Mouse (Mus musculus): ENCODE data around the gene Adra2a. TPM values are rescaled to one million over a fixed set of nuclear protein-coding genes. Genes with fewer than 3 reads are reported as not detected.

Gene Adra2a
- total and polyA plus RNA-seq, 2 experiments from 2014 or later = 4.2 to 34.4 TPM

- Histone ChIP-seq H3K4me2 (ENCODE audit: low read depth, low read length) (no peak overlapping the region), H3K27ac (no peak overlapping the region), H3K9me3 (ENCODE audit: low read length) (no peaks in the 10 kb centered on the region), H3K36me3 (ENCODE audit: insufficient read depth, low read length) (no peaks in the 10 kb centered on the region), H3K27me3 (ENCODE audit: insufficient read depth, low read length) (no peaks in the 10 kb centered on the region), H3K4me3 (ENCODE audit: low read length) (no peak overlapping the region), H3K4me1 (ENCODE audit: insufficient read depth, low read length) (no peaks in the 10 kb centered on the region), H3K9ac (replicated peaks; ENCODE audit: low read length) (no peak overlapping the region)
- TF ChIP-seq CTCF (IDR thresholded peaks at IDR 0.05; ENCODE audit: low read depth) = no peak
- DNase-seq (ENCODE audit: low spot score) (no peak), ATAC-seq (no peak)
- 58% methylated on average over 4 of the region's 4 CpGs for WGBS
These were observed 3.5 kb upstream of the Adra2a start for GRCm38 (mm10) chr19:54040356-54041028.

GRCm38 (mm10) chr19:54041029-54041367 lies 3.0 kb upstream of the Adra2a start:
- ATAC-seq (no peak), DNase-seq (ENCODE audit: low spot score) (peak; percentile 19)
- Histone ChIP-seq H3K27me3 (ENCODE audit: insufficient read depth, low read length) (peaks cover 3% of the 10 kb centered on the region; the same call in 1 of the 2 replicates), H3K27ac (no peak overlapping the region), H3K36me3 (ENCODE audit: insufficient read depth, low read length) (no peaks in the 10 kb centered on the region), H3K9me3 (ENCODE audit: low read length) (no peaks in the 10 kb centered on the region), H3K4me2 (ENCODE audit: low read depth, low read length) (no peak overlapping the region), H3K9ac (replicated peaks; ENCODE audit: low read length) (no peak overlapping the region), H3K4me3 (ENCODE audit: low read length) (no peak overlapping the region), H3K4me1 (ENCODE audit: insufficient read depth, low read length) (0 out of 2 replicates have a peak, but pooled peaks cover 2% of the 10 kb centered on the region)
- WGBS = 38% methylated on average over 5 of the region's 5 CpGs
- no peak for TF ChIP-seq CTCF (IDR thresholded peaks at IDR 0.05; ENCODE audit: low read depth)

- Histone ChIP-seq H3K9me3 (ENCODE audit: low read length) (no peaks in the 10 kb centered on the region), H3K27me3 (ENCODE audit: insufficient read depth, low read length) (peaks cover 6% of the 10 kb centered on the region; the same call in 1 of the 2 replicates), H3K4me3 (ENCODE audit: low read length) (peak overlapping the region; percentile 64), H3K36me3 (ENCODE audit: insufficient read depth, low read length) (no peaks in the 10 kb centered on the region), H3K9ac (replicated peaks; ENCODE audit: low read length) (peak overlapping the region; percentile 60), H3K4me1 (ENCODE audit: insufficient read depth, low read length) (0 out of 2 replicates have a peak, but pooled peaks cover 6% of the 10 kb centered on the region), H3K27ac (peak overlapping the region; percentile 67), H3K4me2 (ENCODE audit: low read depth, low read length) (peak overlapping the region; percentile 98)
- ATAC-seq (peak; percentile 87), DNase-seq (ENCODE audit: low spot score) (peak; percentile 94)
- TF ChIP-seq CTCF (IDR thresholded peaks at IDR 0.05; ENCODE audit: low read depth) = peak; percentile 93
- WGBS = under 1% methylated on average over 58 of the region's 59 CpGs
These were observed 788 bp downstream of the Adra2a start for GRCm38 (mm10) chr19:54044507-54045371.

GRCm38 (mm10) chr19:54045412-54045811 lies 1.5 kb downstream of the Adra2a start:
- DNase-seq (ENCODE audit: low spot score) (peak; percentile 26), ATAC-seq (peak; percentile 38)
- peak overlapping the region; percentile 98 for H3K4me2 ChIP-seq (ENCODE audit: low read depth, low read length)
- H3K4me3 ChIP-seq (ENCODE audit: low read length) = peak overlapping the region; percentile 64
- H3K36me3 ChIP-seq (ENCODE audit: insufficient read depth, low read length) = no peaks in the 10 kb centered on the region
- TF ChIP-seq CTCF (IDR thresholded peaks at IDR 0.05; ENCODE audit: low read depth) = no peak
- H3K9me3 ChIP-seq (ENCODE audit: low read length) = no peaks in the 10 kb centered on the region
- under 1% methylated on average over 29 of the region's 29 CpGs for WGBS
- peak overlapping the region; percentile 60 for H3K9ac ChIP-seq (replicated peaks; ENCODE audit: low read length)
- peak overlapping the region; percentile 67 for H3K27ac ChIP-seq
- H3K4me1 ChIP-seq (ENCODE audit: insufficient read depth, low read length) = 0 out of 2 replicates have a peak, but pooled peaks cover 6% of the 10 kb centered on the region
- H3K27me3 ChIP-seq (ENCODE audit: insufficient read depth, low read length) = peaks cover 6% of the 10 kb centered on the region; the same call in 1 of the 2 replicates

DNA sequence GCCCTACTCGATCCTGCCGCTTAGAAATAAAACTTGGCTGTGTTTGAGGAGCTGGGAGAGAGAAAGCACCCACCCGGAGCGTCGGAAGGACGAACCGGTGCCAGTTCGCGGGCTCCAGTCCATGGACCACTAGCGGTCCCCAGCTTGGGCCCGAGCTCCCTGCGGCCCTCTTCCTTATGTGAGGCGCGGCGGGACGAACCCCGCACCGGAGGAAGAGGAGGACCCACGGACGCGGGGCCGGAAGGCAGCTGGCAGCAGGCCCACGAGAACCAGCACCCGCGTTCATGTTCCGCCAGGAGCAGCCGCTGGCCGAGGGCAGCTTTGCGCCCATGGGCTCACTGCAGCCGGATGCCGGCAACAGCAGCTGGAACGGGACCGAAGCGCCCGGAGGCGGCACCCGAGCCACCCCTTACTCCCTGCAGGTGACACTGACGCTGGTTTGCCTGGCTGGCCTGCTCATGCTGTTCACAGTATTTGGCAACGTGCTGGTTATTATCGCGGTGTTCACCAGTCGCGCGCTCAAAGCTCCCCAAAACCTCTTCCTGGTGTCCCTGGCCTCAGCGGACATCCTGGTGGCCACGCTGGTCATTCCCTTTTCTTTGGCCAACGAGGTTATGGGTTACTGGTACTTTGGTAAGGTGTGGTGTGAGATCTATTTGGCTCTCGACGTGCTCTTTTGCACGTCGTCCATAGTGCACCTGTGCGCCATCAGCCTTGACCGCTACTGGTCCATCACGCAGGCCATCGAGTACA lies 2.2 kb downstream of the Adra2a start:
- peaks cover 6% of the 10 kb centered on the region; the same call in 1 of the 2 replicates for H3K27me3 ChIP-seq (ENCODE audit: insufficient read depth, low read length)
- ATAC-seq = no peak
- 0 out of 2 replicates have a peak, but pooled peaks cover 6% of the 10 kb centered on the region for H3K4me1 ChIP-seq (ENCODE audit: insufficient read depth, low read length)
- peak overlapping the region; percentile 67 for H3K27ac ChIP-seq
- no peaks in the 10 kb centered on the region for H3K36me3 ChIP-seq (ENCODE audit: insufficient read depth, low read length)
- TF ChIP-seq CTCF (IDR thresholded peaks at IDR 0.05; ENCODE audit: low read depth) = no peak
- peak; percentile 29 for DNase-seq (ENCODE audit: low spot score)
- peak overlapping the region; percentile 98 for H3K4me2 ChIP-seq (ENCODE audit: low read depth, low read length)
- 2% methylated on average over 54 of the region's 55 CpGs for WGBS
- peak overlapping the region; percentile 60 for H3K9ac ChIP-seq (replicated peaks; ENCODE audit: low read length)
- peak overlapping the region; percentile 64 for H3K4me3 ChIP-seq (ENCODE audit: low read length)
- no peaks in the 10 kb centered on the region for H3K9me3 ChIP-seq (ENCODE audit: low read length)

DNA sequence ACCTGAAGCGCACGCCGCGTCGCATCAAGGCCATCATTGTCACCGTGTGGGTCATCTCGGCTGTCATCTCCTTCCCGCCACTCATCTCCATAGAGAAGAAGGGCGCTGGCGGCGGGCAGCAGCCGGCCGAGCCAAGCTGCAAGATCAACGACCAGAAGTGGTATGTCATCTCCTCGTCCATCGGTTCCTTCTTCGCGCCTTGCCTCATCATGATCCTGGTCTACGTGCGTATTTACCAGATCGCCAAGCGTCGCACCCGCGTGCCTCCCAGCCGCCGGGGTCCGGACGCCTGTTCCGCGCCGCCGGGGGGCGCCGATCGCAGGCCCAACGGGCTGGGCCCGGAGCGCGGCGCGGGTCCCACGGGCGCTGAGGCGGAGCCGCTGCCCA lies 2.7 kb downstream of the Adra2a start:
- WGBS = under 1% methylated on average over 46 of the region's 46 CpGs
- peak; percentile 39 for DNase-seq (ENCODE audit: low spot score)
- peak overlapping the region; percentile 60 for H3K9ac ChIP-seq (replicated peaks; ENCODE audit: low read length)
- ATAC-seq = no peak
- 0 out of 2 replicates have a peak, but pooled peaks cover 6% of the 10 kb centered on the region for H3K4me1 ChIP-seq (ENCODE audit: insufficient read depth, low read length)
- peak overlapping the region; percentile 64 for H3K4me3 ChIP-seq (ENCODE audit: low read length)
- H3K4me2 ChIP-seq (ENCODE audit: low read depth, low read length) = peak overlapping the region; percentile 98
- no peaks in the 10 kb centered on the region for H3K9me3 ChIP-seq (ENCODE audit: low read length)
- H3K36me3 ChIP-seq (ENCODE audit: insufficient read depth, low read length) = no peaks in the 10 kb centered on the region
- H3K27ac ChIP-seq = peak overlapping the region; percentile 67; the same call in 1 of the 2 replicates
- TF ChIP-seq CTCF (IDR thresholded peaks at IDR 0.05; ENCODE audit: low read depth) = no peak
- peaks cover 6% of the 10 kb centered on the region; the same call in 1 of the 2 replicates for H3K27me3 ChIP-seq (ENCODE audit: insufficient read depth, low read length)

All from hindbrain, postnatal 0 days (tissue).